Mouse (Mus musculus) erythroblast, embryonic 14.5 days (primary cell): Measurements from ENCODE around the gene Cep85l.

Experiments
- GATA1 ChIP-seq: IDR thresholded peaks from 2 replicates; pipeline ENCODE4 v1.6.1; 2012; ENCODE audit warnings: low read length, inconsistent platforms, mixed read lengths
- TAL1 ChIP-seq: IDR thresholded peaks from 3 replicates; pipeline ENCODE4 v1.6.1; 2012; ENCODE audit warnings: low read length, inconsistent platforms, mixed read lengths

GRCm38 (mm10) chr10:53385438-53385837, 5.7 kb upstream of the Cep85l start:
- TF ChIP-seq GATA1 (no peak), TAL1 (no peak)
